Mouse (Mus musculus) kidney, postnatal 0 days (tissue): ENCODE data around the gene Taf4. TPM values are rescaled to one million over a fixed set of nuclear protein-coding genes. Genes with fewer than 3 reads are reported as not detected.

Experiments
- ATAC-seq: fragments of 200-750 bp; cut with Nextera tagmentation; replicated peaks from 2 replicates; pipeline ENCODE4 v1.8.0; 2017; ENCODE audit warnings: low read depth, moderate number of reproducible peaks, moderate TSS enrichment, moderate library complexity; ENCODE audit not compliant: low FRiP score
- DNase-seq: peaks from one replicate; pipeline ENCODE4 v3.0.0-alpha.2; 2016; ENCODE audit warnings: low spot score
- H3K27ac ChIP-seq: fragments of 300-500 bp; sonication (generic); 2 replicates; pipeline ENCODE4 v1.5.1; 2014; ENCODE audit warnings: mild to moderate bottlenecking
- H3K27me3 ChIP-seq: fragments of 300-500 bp; sonication (generic); 2 replicates; pipeline ENCODE4 v1.6.1; 2014; ENCODE audit warnings: low read length, mixed read lengths; ENCODE audit not compliant: insufficient read depth
- H3K36me3 ChIP-seq: fragments of 300-500 bp; sonication (generic); 2 replicates; pipeline ENCODE4 v1.6.1; 2014; ENCODE audit warnings: low read length, mixed read lengths; ENCODE audit not compliant: insufficient read depth
- H3K4me1 ChIP-seq: fragments of 300-500 bp; sonication (generic); replicated peaks from 2 replicates; pipeline ENCODE4 v1.6.1; 2014; ENCODE audit warnings: antibody characterized with exemption, low read length, mixed read lengths; ENCODE audit not compliant: insufficient read depth
- H3K4me2 ChIP-seq: fragments of 300-500 bp; sonication (generic); 2 replicates; pipeline ENCODE4 v1.6.1; 2014; ENCODE audit warnings: mild to moderate bottlenecking, low read length, moderate library complexity, mixed read lengths
- H3K4me3 ChIP-seq: fragments of 300-500 bp; sonication (generic); replicated peaks from 2 replicates; pipeline ENCODE4 v1.5.1; 2014; ENCODE audit warnings: low read depth, low read length
- H3K9ac ChIP-seq: fragments of 300-500 bp; sonication (generic); 2 replicates; pipeline ENCODE4 v1.6.1; 2014; ENCODE audit warnings: low read depth, low read length
- H3K9me3 ChIP-seq: fragments of 300-500 bp; sonication (generic); replicated peaks from 2 replicates; pipeline ENCODE4 v1.6.1; 2016; ENCODE audit warnings: low read length, inconsistent platforms, mixed read lengths
- CTCF ChIP-seq: IDR thresholded peaks from 2 replicates; pipeline ENCODE4 v1.5.1; 2016; ENCODE audit warnings: antibody characterized with exemption, low read depth, mild to moderate bottlenecking, moderate library complexity
- WGBS: fragments of 180-500 bp; shearing (Covaris S2); extraction: QIAGEN DNeasy Blood & Tissue Kit; methylation state at CpG from one replicate; pipeline ENCODE4 v1.1.7; 2014; 5-methylcytosine and 5-hydroxymethylcytosine counted together
- polyA plus RNA-seq: library from polyadenylated mRNA; unstranded; fragments of >200 nt; fragmentation: Nextera tagmentation; extraction: Ambion mirVana; gene quantifications from 2 replicates; pipeline ENCODE4 v1.2.1, GENCODE M21; 2015

Gene Taf4
- polyA plus RNA-seq, 1 experiment from 2014 or later = 3.3 TPM

- H3K4me3 ChIP-seq = no peak overlapping the region
- peaks cover 6% of the 10 kb centered on the region; the same call in 1 of the 2 replicates for H3K4me1 ChIP-seq
- no peak overlapping the region for H3K4me2 ChIP-seq
- no peak overlapping the region for H3K9ac ChIP-seq
- WGBS = 87% methylated on average over 7 of the region's 7 CpGs
- no peaks in the 10 kb centered on the region for H3K9me3 ChIP-seq
- no peak for TF ChIP-seq CTCF
- no peaks in the 10 kb centered on the region for H3K36me3 ChIP-seq
- DNase-seq (no peak), ATAC-seq (no peak)
- peaks cover 4% of the 10 kb centered on the region; the same call in 1 of the 2 replicates for H3K27me3 ChIP-seq
- no peak overlapping the region for H3K27ac ChIP-seq
These were observed 43.7 kb upstream of the Taf4 start for GRCm38 (mm10) chr2:180020091-180020661.

- ATAC-seq = no peak
- no peak for TF ChIP-seq CTCF
- 36% methylated on average over 9 of the region's 9 CpGs for WGBS
These were observed 42.1 kb upstream of the Taf4 start for GRCm38 (mm10) chr2:180018573-180018972.

GRCm38 (mm10) chr2:180017632-180018031, 41.2 kb upstream of the Taf4 start:
- 37% methylated on average over 4 of the region's 4 CpGs for WGBS
- no peak for DNase-seq
- Histone ChIP-seq H3K4me3 (no peak overlapping the region), H3K9me3 (no peaks in the 10 kb centered on the region), H3K27me3 (peaks cover 4% of the 10 kb centered on the region; the same call in 1 of the 2 replicates), H3K9ac (no peak overlapping the region), H3K4me2 (no peak overlapping the region), H3K27ac (no peak overlapping the region), H3K36me3 (no peaks in the 10 kb centered on the region), H3K4me1 (peaks cover 6% of the 10 kb centered on the region; the same call in 1 of the 2 replicates)
- ATAC-seq = no peak
- TF ChIP-seq CTCF = no peak

More at GRCm38 (mm10) chr2:180018573-180018972, 42.1 kb upstream of the Taf4 start:
- Histone ChIP-seq H3K4me2 (no peak overlapping the region), H3K4me3 (no peak overlapping the region), H3K36me3 (no peaks in the 10 kb centered on the region), H3K9ac (no peak overlapping the region), H3K27me3 (peaks cover 4% of the 10 kb centered on the region; the same call in 1 of the 2 replicates), H3K27ac (no peak overlapping the region), H3K9me3 (no peaks in the 10 kb centered on the region), H3K4me1 (peaks cover 6% of the 10 kb centered on the region; the same call in 1 of the 2 replicates)
- DNase-seq = no peak

- ATAC-seq = no peak
- no peaks in the 10 kb centered on the region for H3K9me3 ChIP-seq
- H3K4me2 ChIP-seq = no peak overlapping the region
- no peak for DNase-seq
- H3K36me3 ChIP-seq = no peaks in the 10 kb centered on the region
- H3K27me3 ChIP-seq = no peaks in the 10 kb centered on the region
- H3K4me1 ChIP-seq = peaks cover 6% of the 10 kb centered on the region; the same call in 1 of the 2 replicates
- no peak overlapping the region for H3K9ac ChIP-seq
- no peak overlapping the region for H3K27ac ChIP-seq
- WGBS = 65% methylated on average over 7 of the region's 7 CpGs
- no peak overlapping the region for H3K4me3 ChIP-seq
- no peak for TF ChIP-seq CTCF
These were observed 37.2 kb upstream of the Taf4 start for GRCm38 (mm10) chr2:180013686-180014085.

- Histone ChIP-seq H3K36me3 (no peaks in the 10 kb centered on the region), H3K9me3 (no peaks in the 10 kb centered on the region), H3K4me3 (no peak overlapping the region), H3K27me3 (no peaks in the 10 kb centered on the region), H3K9ac (no peak overlapping the region), H3K4me1 (no peaks in the 10 kb centered on the region), H3K27ac (no peak overlapping the region), H3K4me2 (no peak overlapping the region)
- 86% methylated on average over 6 of the region's 6 CpGs for WGBS
- ATAC-seq = no peak
- DNase-seq = no peak
- no peak for TF ChIP-seq CTCF
These were observed 34.9 kb upstream of the Taf4 start for GRCm38 (mm10) chr2:180011370-180011769.

- Histone ChIP-seq H3K4me3 (no peak overlapping the region), H3K9me3 (no peaks in the 10 kb centered on the region), H3K9ac (no peak overlapping the region), H3K36me3 (no peaks in the 10 kb centered on the region), H3K27ac (no peak overlapping the region), H3K4me2 (no peak overlapping the region), H3K4me1 (no peaks in the 10 kb centered on the region), H3K27me3 (no peaks in the 10 kb centered on the region)
- DNase-seq (no peak), ATAC-seq (no peak)
- 98% methylated on average over 7 of the region's 7 CpGs for WGBS
- TF ChIP-seq CTCF = no peak
These were observed 34.2 kb upstream of the Taf4 start for GRCm38 (mm10) chr2:180010686-180011085.
